Mouse (Mus musculus) left cerebral cortex, adult 11 months (tissue): Measurements from ENCODE around the gene Gm26938.

Experiments used
- DNase-seq: peaks from one replicate; pipeline ENCODE4 v3.0.0; 2022; ENCODE audit warnings: low spot score

Gm26938 gene

GRCm38 (mm10) chr5:139794137-139794536 is 32.1 kb downstream of the Gm26938 start:
- no peak for DNase-seq

- no peak for DNase-seq
Measured at GRCm38 (mm10) chr5:139793338-139794089, 32.7 kb downstream of the Gm26938 start.

GRCm38 (mm10) chr5:139792966-139793337 is 33.3 kb downstream of the Gm26938 start:
- DNase-seq, result no peak

- no peak for DNase-seq
Measured at GRCm38 (mm10) chr5:139792159-139792775, 33.9 kb downstream of the Gm26938 start.

- DNase-seq, result peak; percentile 91
Measured at GRCm38 (mm10) chr5:139791227-139792158, 34.7 kb downstream of the Gm26938 start, which contains the start of gene Mafk. Gene Mafk (plus strand): TSS chr5:139791513.

- no peak for DNase-seq
Measured at GRCm38 (mm10) chr5:139789466-139789865, 36.7 kb downstream of the Gm26938 start.

GRCm38 (mm10) chr5:139781406-139781805 is 44.8 kb downstream of the Gm26938 start:
- DNase-seq, result no peak

GRCm38 (mm10) chr5:139776966-139777365 is 49.2 kb downstream of the Gm26938 start:
- no peak for DNase-seq

- DNase-seq, result peak; percentile 96
Measured at GRCm38 (mm10) chr5:139775216-139775926, 50.8 kb downstream of the Gm26938 start, which contains the start of gene Ints1. Gene Ints1 (minus strand): TSS chr5:139775674.

- no peak for DNase-seq
Measured at GRCm38 (mm10) chr5:139768216-139768615, 58.0 kb downstream of the Gm26938 start.

- DNase-seq, result no peak
Measured at GRCm38 (mm10) chr5:139764296-139764695, 61.9 kb downstream of the Gm26938 start.

- no peak for DNase-seq
Measured at GRCm38 (mm10) chr5:139758096-139758495, 68.1 kb downstream of the Gm26938 start.
